Mouse (Mus musculus) megakaryocyte, embryonic 14.5 days (primary cell): ENCODE results near the gene Phf24.

Experiments
- FLI1 ChIP-seq: IDR thresholded peaks from 2 replicates; pipeline ENCODE4 v1.6.1; 2012; ENCODE audit warnings: low read length, inconsistent platforms, mixed read lengths
- GATA1 ChIP-seq: IDR thresholded peaks from 3 replicates; pipeline ENCODE4 v1.6.1; 2012; ENCODE audit warnings: mixed read lengths, low read length, inconsistent platforms, borderline replicate concordance

GRCm38 (mm10) chr4:42916617-42917401 is at the start of gene Phf24:
- TF ChIP-seq GATA1 (no peak), FLI1 (no peak)
